Mouse (Mus musculus) testis, adult 2 months (tissue): ENCODE results near the gene Lmx1a.

Experiments
- CTCF ChIP-seq: fragments of 200-500 bp; IDR thresholded peaks from 2 replicates; pipeline ENCODE4 v1.5.1; 2012; ENCODE audit warnings: low read depth, mild to moderate bottlenecking, inconsistent platforms, low read length, moderate library complexity; ENCODE audit not compliant: control insufficient read depth, insufficient read depth, insufficient replicate concordance
- POLR2A ChIP-seq: fragments of 200-500 bp; IDR thresholded peaks from 2 replicates; pipeline ENCODE4 v1.6.1; 2012; ENCODE audit warnings: low read depth, mild to moderate bottlenecking, inconsistent platforms, low read length, moderate library complexity; ENCODE audit not compliant: control insufficient read depth

- TF ChIP-seq POLR2A (no peak), CTCF (no peak)
Measured at GRCm38 (mm10) chr1:167754636-167755522, 65.8 kb downstream of the Lmx1a start.
